Mouse (Mus musculus) small intestine, adult 2 months (tissue): ENCODE measurements around the gene Dab2ip. TPM values are rescaled to one million over a fixed set of nuclear protein-coding genes. Genes with fewer than 3 reads are reported as not detected.

Experiments
- H3K27ac ChIP-seq: fragments of 200-500 bp; 2 replicates; pipeline ENCODE4 v1.5.1; 2012; ENCODE audit warnings: low read depth, low read length, control low read depth, inconsistent platforms; ENCODE audit not compliant: insufficient read depth
- H3K27me3 ChIP-seq: fragments of 200-500 bp; 2 replicates; pipeline ENCODE4 v1.6.1; 2012; ENCODE audit warnings: mild to moderate bottlenecking, moderate library complexity, low read length, inconsistent platforms; ENCODE audit not compliant: control insufficient read depth, insufficient read depth
- H3K36me3 ChIP-seq: fragments of 200-500 bp; 2 replicates; pipeline ENCODE4 v1.6.1; 2012; ENCODE audit warnings: mild to moderate bottlenecking, low read length, control low read depth, inconsistent platforms; ENCODE audit not compliant: control insufficient read depth, insufficient read depth
- H3K4me1 ChIP-seq: fragments of 200-500 bp; 2 replicates; pipeline ENCODE4 v1.6.1; 2012; ENCODE audit warnings: low read length, inconsistent platforms, mixed read lengths; ENCODE audit not compliant: control insufficient read depth, insufficient read depth, insufficient read length
- H3K4me3 ChIP-seq: fragments of 200-500 bp; 2 replicates; pipeline ENCODE4 v1.5.1; 2012; ENCODE audit warnings: low read depth, mild to moderate bottlenecking, control low read depth, inconsistent platforms, low read length, moderate library complexity
- CTCF ChIP-seq: fragments of 200-500 bp; IDR thresholded peaks from 2 replicates; pipeline ENCODE4 v1.5.1; 2012; ENCODE audit warnings: low read depth, mild to moderate bottlenecking, control low read depth, inconsistent platforms, low read length, moderate library complexity, mixed read lengths; ENCODE audit not compliant: insufficient replicate concordance, insufficient read length; ENCODE audit errors: extremely low read depth
- POLR2A ChIP-seq: fragments of 200-500 bp; IDR thresholded peaks from 2 replicates; pipeline ENCODE4 v1.6.1; 2012; ENCODE audit warnings: low read depth, mild to moderate bottlenecking, control low read depth, inconsistent platforms, low read length, moderate library complexity
- WGBS: fragments of 180-500 bp; shearing (Covaris S2); methylation state at CpG from one replicate; pipeline ENCODE4 v1.1.7; 2018; 5-methylcytosine and 5-hydroxymethylcytosine counted together
- polyA plus RNA-seq: library from polyadenylated mRNA; depleted of rRNA; stranded (reverse); fragments of >200 nt; gene quantifications from 2 replicates; pipeline ENCODE4 v1.2.3, GENCODE M21; 2012

Gene Dab2ip
- polyA plus RNA-seq, 1 experiment, result 140 TPM

GRCm38 (mm10) chr2:35514051-35514892, 43.8 kb upstream of the Dab2ip start:
- TF ChIP-seq POLR2A (no peak), CTCF (no peak)
- H3K36me3 ChIP-seq, result no peaks in the 10 kb centered on the region
- peaks cover 13% of the 10 kb centered on the region for H3K4me1 ChIP-seq
- no peak overlapping the region for H3K4me3 ChIP-seq
- 15% methylated on average over 14 of the region's 14 CpGs for WGBS
- no peaks in the 10 kb centered on the region for H3K27me3 ChIP-seq
- H3K27ac ChIP-seq, result no peak overlapping the region

- WGBS, result 89% methylated on average over 14 of the region's 14 CpGs
- H3K4me1 ChIP-seq, result no peaks in the 10 kb centered on the region
- no peak overlapping the region for H3K4me3 ChIP-seq
- no peak for TF ChIP-seq POLR2A
- no peak for TF ChIP-seq CTCF
- H3K27me3 ChIP-seq, result no peaks in the 10 kb centered on the region
- no peak overlapping the region for H3K27ac ChIP-seq
- no peaks in the 10 kb centered on the region for H3K36me3 ChIP-seq
Observed at GRCm38 (mm10) chr2:35526612-35527242, 31.3 kb upstream of the Dab2ip start.

- Histone ChIP-seq H3K27me3 (no peaks in the 10 kb centered on the region), H3K4me1 (no peaks in the 10 kb centered on the region), H3K27ac (no peak overlapping the region), H3K36me3 (no peaks in the 10 kb centered on the region), H3K4me3 (no peak overlapping the region)
- WGBS, result 54% methylated on average over 2 of the region's 2 CpGs
- TF ChIP-seq CTCF, result no peak
- TF ChIP-seq POLR2A, result no peak
Observed at GRCm38 (mm10) chr2:35529086-35529485, 29.0 kb upstream of the Dab2ip start.

GRCm38 (mm10) chr2:35529856-35530255, 28.2 kb upstream of the Dab2ip start:
- no peaks in the 10 kb centered on the region for H3K4me1 ChIP-seq
- no peak overlapping the region for H3K27ac ChIP-seq
- no peaks in the 10 kb centered on the region for H3K27me3 ChIP-seq
- H3K4me3 ChIP-seq, result no peak overlapping the region
- WGBS, result 46% methylated on average over 4 of the region's 4 CpGs
- TF ChIP-seq CTCF, result no peak
- H3K36me3 ChIP-seq, result no peaks in the 10 kb centered on the region

- no peak for TF ChIP-seq CTCF
- no peaks in the 10 kb centered on the region for H3K27me3 ChIP-seq
- H3K27ac ChIP-seq, result no peak overlapping the region
- H3K36me3 ChIP-seq, result no peaks in the 10 kb centered on the region
- no peak overlapping the region for H3K4me3 ChIP-seq
- WGBS, result 83% methylated on average over 10 of the region's 10 CpGs
- no peaks in the 10 kb centered on the region for H3K4me1 ChIP-seq
Observed at GRCm38 (mm10) chr2:35530732-35531131, 27.3 kb upstream of the Dab2ip start.

- no peaks in the 10 kb centered on the region for H3K27me3 ChIP-seq
- no peaks in the 10 kb centered on the region for H3K36me3 ChIP-seq
- 74% methylated on average over 9 of the region's 9 CpGs for WGBS
- no peak for TF ChIP-seq POLR2A
- TF ChIP-seq CTCF, result no peak
- H3K4me3 ChIP-seq, result no peak overlapping the region
- H3K27ac ChIP-seq, result no peak overlapping the region
- H3K4me1 ChIP-seq, result no peaks in the 10 kb centered on the region
Observed at GRCm38 (mm10) chr2:35533646-35534045, 24.4 kb upstream of the Dab2ip start.

- Histone ChIP-seq H3K36me3 (no peaks in the 10 kb centered on the region), H3K4me3 (no peak overlapping the region), H3K27ac (0 out of 2 replicates have a peak overlapping the region, but pooled peaks have one; percentile 25), H3K27me3 (no peaks in the 10 kb centered on the region), H3K4me1 (no peaks in the 10 kb centered on the region)
- TF ChIP-seq CTCF, result peak; percentile 98
- no peak for TF ChIP-seq POLR2A
- whole genome bisulfite sequencing, result 22% methylated on average over 13 of the region's 13 CpGs
Observed at GRCm38 (mm10) chr2:35539276-35539972, 18.6 kb upstream of the Dab2ip start.
